Mouse (Mus musculus): Measurements from ENCODE around the gene Agbl3. TPM values are rescaled to one million over a fixed set of nuclear protein-coding genes. Genes with fewer than 3 reads are reported as not detected.

The Agbl3 gene
- polyA plus RNA-seq, 1 experiment from 2014 or later, result 10.5 TPM

- H3K4me2 ChIP-seq, result no peak overlapping the region
- H3K36me3 ChIP-seq (replicated peaks), result no peaks in the 10 kb centered on the region
- H3K9me3 ChIP-seq, result no peaks in the 10 kb centered on the region
- WGBS, result 96% methylated on average over 4 of the region's 4 CpGs
- H3K9ac ChIP-seq, result no peak overlapping the region
- H3K27me3 ChIP-seq (replicated peaks), result no peaks in the 10 kb centered on the region
- no peak overlapping the region for H3K27ac ChIP-seq
- no peaks in the 10 kb centered on the region for H3K4me1 ChIP-seq
- ATAC-seq (replicated peaks), result no peak
- H3K4me3 ChIP-seq, result no peak overlapping the region
Measured at GRCm38 (mm10) chr6:34810651-34811050, 30.4 kb downstream of the Agbl3 start.

- Histone ChIP-seq H3K27me3 (replicated peaks) (no peaks in the 10 kb centered on the region), H3K9me3 (no peaks in the 10 kb centered on the region), H3K27ac (no peak overlapping the region), H3K4me3 (no peak overlapping the region), H3K4me2 (no peak overlapping the region), H3K9ac (no peak overlapping the region), H3K36me3 (replicated peaks) (no peaks in the 10 kb centered on the region), H3K4me1 (no peaks in the 10 kb centered on the region)
- no peak for ATAC-seq (replicated peaks)
Measured at GRCm38 (mm10) chr6:34824406-34824805, 44.2 kb downstream of the Agbl3 start.

- no peak for ATAC-seq (replicated peaks)
- no peak overlapping the region for H3K27ac ChIP-seq
- no peak overlapping the region for H3K9ac ChIP-seq
- H3K4me3 ChIP-seq, result no peak overlapping the region
- no peaks in the 10 kb centered on the region for H3K4me1 ChIP-seq
- H3K36me3 ChIP-seq (replicated peaks), result no peaks in the 10 kb centered on the region
- 96% methylated on average over 5 of the region's 5 CpGs for WGBS
- no peaks in the 10 kb centered on the region for H3K9me3 ChIP-seq
- no peak overlapping the region for H3K4me2 ChIP-seq
- H3K27me3 ChIP-seq (replicated peaks), result no peaks in the 10 kb centered on the region
Measured at GRCm38 (mm10) chr6:34832352-34832751, 52.1 kb downstream of the Agbl3 start.

- no peak for ATAC-seq (replicated peaks)
- H3K27ac ChIP-seq, result no peak overlapping the region
- no peak overlapping the region for H3K9ac ChIP-seq
- no peak overlapping the region for H3K4me2 ChIP-seq
- H3K27me3 ChIP-seq (replicated peaks), result no peaks in the 10 kb centered on the region
- no peaks in the 10 kb centered on the region for H3K9me3 ChIP-seq
- no peaks in the 10 kb centered on the region for H3K36me3 ChIP-seq (replicated peaks)
- WGBS, result 92% methylated on average over 11 of the region's 11 CpGs
- no peaks in the 10 kb centered on the region for H3K4me1 ChIP-seq
- no peak overlapping the region for H3K4me3 ChIP-seq
Measured at GRCm38 (mm10) chr6:34861546-34862053, 81.4 kb downstream of the Agbl3 start.

- Histone ChIP-seq H3K27ac (no peak overlapping the region), H3K9me3 (no peaks in the 10 kb centered on the region), H3K36me3 (replicated peaks) (no peaks in the 10 kb centered on the region), H3K4me2 (no peak overlapping the region), H3K27me3 (replicated peaks) (no peaks in the 10 kb centered on the region), H3K4me3 (no peak overlapping the region), H3K4me1 (no peaks in the 10 kb centered on the region), H3K9ac (no peak overlapping the region)
- no peak for ATAC-seq (replicated peaks)
- 95% methylated on average over 6 of the region's 6 CpGs for WGBS
Measured at GRCm38 (mm10) chr6:34862381-34862780, 82.1 kb downstream of the Agbl3 start.

- Histone ChIP-seq H3K9me3 (no peaks in the 10 kb centered on the region), H3K4me1 (no peaks in the 10 kb centered on the region), H3K4me2 (no peak within 1 kb of the TSS), H3K4me3 (no peak within 1 kb of the TSS), H3K27me3 (replicated peaks) (no peaks in the 10 kb centered on the region), H3K27ac (no peak within 1 kb of the TSS), H3K36me3 (replicated peaks) (no peaks in the 10 kb centered on the region), H3K9ac (no peak within 1 kb of the TSS)
- WGBS, result 70% methylated on average over 11 of the region's 11 CpGs
- no peak for ATAC-seq (replicated peaks)
Measured at GRCm38 (mm10) chr6:34862791-34863403, 82.7 kb downstream of the Agbl3 start, which contains the start of gene Tmem140. TSS of gene Tmem140 (plus strand) at chr6:34863146.

GRCm38 (mm10) chr6:34863786-34864514, 83.7 kb downstream of the Agbl3 start:
- Histone ChIP-seq H3K27ac (no peak overlapping the region), H3K4me2 (no peak overlapping the region), H3K4me3 (no peak overlapping the region), H3K36me3 (replicated peaks) (no peaks in the 10 kb centered on the region), H3K9me3 (no peaks in the 10 kb centered on the region), H3K4me1 (no peaks in the 10 kb centered on the region), H3K9ac (no peak overlapping the region), H3K27me3 (replicated peaks) (no peaks in the 10 kb centered on the region)
- no peak for ATAC-seq (replicated peaks)
- WGBS, result 70% methylated on average over 9 of the region's 9 CpGs

DNA sequence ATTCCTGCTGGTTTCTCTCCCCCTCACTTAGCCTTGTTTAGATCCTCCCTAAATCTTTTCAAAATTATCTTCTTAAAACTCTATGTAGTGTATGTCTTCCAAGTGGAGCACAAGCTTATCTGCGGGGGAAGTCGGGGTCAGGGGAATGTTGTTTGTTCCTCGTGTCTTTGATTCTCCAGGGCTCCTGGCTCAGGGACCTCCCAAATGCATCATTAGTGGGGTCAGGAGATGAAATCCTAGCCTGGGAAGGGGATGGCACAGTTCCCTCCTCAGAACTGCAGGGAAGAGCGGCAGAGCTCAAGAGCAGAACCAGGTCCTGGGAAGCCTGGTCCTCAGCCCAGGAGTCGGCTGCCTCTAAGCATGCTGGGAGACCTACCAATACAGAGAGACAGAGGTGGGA, 85.0 kb downstream of the Agbl3 start:
- Histone ChIP-seq H3K4me1 (no peaks in the 10 kb centered on the region), H3K9ac (no peak overlapping the region), H3K27ac (no peak overlapping the region), H3K4me2 (no peak overlapping the region), H3K36me3 (replicated peaks) (no peaks in the 10 kb centered on the region), H3K27me3 (replicated peaks) (no peaks in the 10 kb centered on the region), H3K4me3 (no peak overlapping the region), H3K9me3 (no peaks in the 10 kb centered on the region)
- no peak for ATAC-seq (replicated peaks)
- 80% methylated on average over 5 of the region's 5 CpGs for WGBS

DNA sequence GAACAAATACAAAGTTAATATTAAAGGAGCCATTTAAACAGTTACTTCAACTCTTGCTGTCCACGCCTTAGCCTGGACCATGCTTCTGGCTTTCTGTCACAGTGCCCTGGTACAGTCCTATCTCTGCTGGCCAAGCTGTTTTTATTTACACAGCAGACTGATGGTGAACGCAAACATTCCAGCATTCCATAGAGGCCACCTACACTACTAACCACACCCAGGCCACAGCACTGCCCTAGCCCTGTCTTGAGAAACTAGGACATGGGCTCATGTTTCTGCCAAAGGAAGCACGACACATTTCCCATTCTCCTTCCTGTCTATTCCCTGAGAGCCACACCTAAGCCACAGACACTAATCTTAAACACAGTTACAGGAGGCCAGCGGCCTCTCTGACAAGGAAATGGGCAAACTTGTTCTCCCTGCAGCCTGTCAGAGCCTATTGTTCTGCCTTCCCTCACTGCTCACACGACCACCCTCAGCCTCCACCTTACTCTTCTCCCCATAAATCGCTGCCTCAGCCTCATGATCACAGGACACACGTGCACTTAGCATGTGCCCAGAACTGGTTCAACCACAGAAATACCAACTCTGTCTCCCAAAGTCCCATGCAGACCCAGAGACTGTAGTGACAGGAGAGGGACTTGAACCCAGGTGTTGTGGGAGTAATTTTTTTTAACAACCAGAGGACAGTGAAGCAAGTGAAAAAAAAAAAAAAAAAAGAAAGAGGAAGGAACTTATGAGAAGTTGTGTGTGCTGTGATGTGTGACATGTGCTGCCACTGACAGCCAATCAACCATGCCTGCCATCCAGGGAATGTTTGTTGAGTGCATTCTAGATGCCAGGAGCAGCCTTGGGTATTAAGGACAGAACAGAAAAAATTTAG, 85.7 kb downstream of the Agbl3 start:
- Histone ChIP-seq H3K4me3 (no peak overlapping the region), H3K9me3 (no peaks in the 10 kb centered on the region), H3K4me1 (no peaks in the 10 kb centered on the region), H3K9ac (no peak overlapping the region), H3K4me2 (no peak overlapping the region), H3K27ac (no peak overlapping the region), H3K36me3 (replicated peaks) (no peaks in the 10 kb centered on the region), H3K27me3 (replicated peaks) (no peaks in the 10 kb centered on the region)
- no peak for ATAC-seq (replicated peaks)
- WGBS, result 69% methylated on average over 7 of the region's 7 CpGs

GRCm38 (mm10) chr6:34866786-34867185, 86.6 kb downstream of the Agbl3 start:
- no peaks in the 10 kb centered on the region for H3K4me1 ChIP-seq
- H3K27me3 ChIP-seq (replicated peaks), result no peaks in the 10 kb centered on the region
- ATAC-seq (replicated peaks), result no peak

DNA sequence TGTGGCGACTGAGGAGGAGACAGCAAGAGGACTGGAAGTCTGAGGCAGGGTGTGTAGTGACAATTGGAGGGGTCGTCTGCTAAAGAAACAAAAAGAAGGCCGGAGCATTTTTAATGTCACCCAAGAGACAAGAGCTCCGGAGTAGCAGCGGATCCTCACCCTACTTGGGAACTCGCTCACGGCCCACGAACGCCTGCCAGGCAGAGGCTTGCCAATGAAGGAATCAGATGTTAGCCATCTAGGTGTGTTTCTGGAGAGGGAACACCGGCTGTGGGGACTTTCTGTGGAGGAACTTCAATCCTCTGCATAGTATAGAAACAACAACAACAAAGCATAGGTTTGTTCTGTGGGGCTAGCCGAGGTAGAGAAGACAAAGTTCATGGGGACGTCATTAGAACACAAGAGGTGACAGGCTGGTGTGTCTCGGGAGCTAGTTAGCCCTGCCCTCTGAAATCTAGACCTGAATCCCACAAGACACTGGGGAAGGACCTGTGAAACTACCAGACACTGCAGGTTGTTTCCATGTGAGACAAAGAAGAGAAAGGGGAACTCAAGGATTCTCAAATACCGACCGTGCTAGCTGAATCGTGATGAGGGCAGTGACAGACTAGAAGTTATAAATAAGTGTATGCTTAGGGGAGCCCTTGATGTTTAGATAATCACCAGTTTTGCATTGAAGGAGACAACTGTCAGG, 87.2 kb downstream of the Agbl3 start:
- Histone ChIP-seq H3K9ac (no peak overlapping the region), H3K9me3 (no peaks in the 10 kb centered on the region), H3K4me1 (no peaks in the 10 kb centered on the region), H3K36me3 (replicated peaks) (no peaks in the 10 kb centered on the region), H3K4me3 (no peak overlapping the region), H3K4me2 (no peak overlapping the region), H3K27me3 (replicated peaks) (no peaks in the 10 kb centered on the region), H3K27ac (no peak overlapping the region)
- ATAC-seq (replicated peaks), result no peak
- WGBS, result 78% methylated on average over 16 of the region's 16 CpGs

More at GRCm38 (mm10) chr6:34866786-34867185, 86.6 kb downstream of the Agbl3 start:
- Histone ChIP-seq H3K4me3 (no peak overlapping the region), H3K9me3 (no peaks in the 10 kb centered on the region), H3K4me2 (no peak overlapping the region), H3K27ac (no peak overlapping the region), H3K36me3 (replicated peaks) (no peaks in the 10 kb centered on the region), H3K9ac (no peak overlapping the region)
- WGBS, result 38% methylated on average over 8 of the region's 8 CpGs

- no peaks in the 10 kb centered on the region for H3K27me3 ChIP-seq (replicated peaks)
Measured at GRCm38 (mm10) chr6:34867995-34868350, 87.7 kb downstream of the Agbl3 start.

More at GRCm38 (mm10) chr6:34867995-34868350, 87.7 kb downstream of the Agbl3 start:
- no peak for ATAC-seq (replicated peaks)
- Histone ChIP-seq H3K36me3 (replicated peaks) (no peaks in the 10 kb centered on the region), H3K4me1 (no peaks in the 10 kb centered on the region), H3K4me2 (no peak overlapping the region), H3K9me3 (no peaks in the 10 kb centered on the region), H3K27ac (no peak overlapping the region), H3K4me3 (no peak overlapping the region), H3K9ac (no peak overlapping the region)
- 76% methylated on average over 10 of the region's 10 CpGs for WGBS

Measured in midbrain, embryonic 15.5 days (tissue).